Mouse (Mus musculus): Measurements from ENCODE around the gene Trim54.

Trim54 gene

DNA sequence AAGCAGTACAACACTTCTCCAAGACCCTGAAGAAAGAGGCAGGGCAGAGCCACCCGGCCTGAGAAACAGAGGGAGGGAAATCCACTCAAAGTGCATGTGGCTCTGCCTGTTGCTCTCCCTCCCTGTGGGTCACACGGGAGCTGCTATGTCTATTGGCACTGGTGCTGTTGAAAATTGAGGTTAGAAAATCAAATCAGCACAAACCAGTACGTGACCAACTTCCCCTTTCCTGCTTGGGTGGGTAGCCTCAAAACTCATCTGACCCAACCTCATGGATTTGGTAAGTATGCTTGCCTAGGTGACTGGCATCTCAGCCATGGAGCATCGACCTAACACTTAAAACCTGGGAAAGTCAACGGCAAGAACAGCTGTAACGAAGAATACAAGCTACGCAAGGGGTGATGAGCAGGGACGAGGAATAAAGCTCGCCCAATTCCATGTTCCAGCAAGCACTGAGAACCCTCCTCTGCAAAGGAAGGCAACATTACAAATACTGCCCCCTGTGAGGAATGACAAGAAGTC, 10.6 kb upstream of the Trim54 start, which contains the start of gene Dnajc5g:
TSS of gene Dnajc5g (plus strand) at position 472 of the 522 bp plus-strand sequence.
- in situ Hi-C loops (cut with MboI, MseI): no loop called here

DNA sequence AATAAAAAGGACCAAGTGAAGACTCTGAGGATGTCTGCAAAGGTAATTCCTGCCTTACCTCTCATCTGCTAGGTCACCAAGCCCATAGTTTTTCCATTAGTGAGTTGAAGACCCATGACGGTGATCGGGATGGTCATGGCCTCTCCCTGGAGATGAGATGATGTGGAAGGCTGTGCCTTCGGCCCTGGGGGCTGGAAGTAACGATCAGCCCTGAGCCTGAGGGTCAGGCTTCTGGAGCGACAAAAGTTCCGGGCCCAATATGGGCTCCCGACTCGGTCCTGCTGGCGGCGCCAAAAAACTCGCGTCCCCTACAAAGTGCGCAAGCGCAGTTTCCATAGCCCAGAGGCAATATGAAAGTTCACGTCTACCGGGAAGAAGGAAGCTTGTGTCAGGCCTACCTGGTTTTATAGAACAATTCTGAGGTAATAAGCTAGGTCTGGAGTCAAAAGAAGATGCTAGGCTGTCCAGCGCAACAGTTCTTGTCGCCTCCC, 8.5 kb upstream of the Trim54 start, which contains the start of gene Slc30a3:
TSS of gene Slc30a3 (minus strand) at position 238 of the 491 bp plus-strand sequence.
- in situ Hi-C loops (cut with MboI, MseI): no loop called here

DNA sequence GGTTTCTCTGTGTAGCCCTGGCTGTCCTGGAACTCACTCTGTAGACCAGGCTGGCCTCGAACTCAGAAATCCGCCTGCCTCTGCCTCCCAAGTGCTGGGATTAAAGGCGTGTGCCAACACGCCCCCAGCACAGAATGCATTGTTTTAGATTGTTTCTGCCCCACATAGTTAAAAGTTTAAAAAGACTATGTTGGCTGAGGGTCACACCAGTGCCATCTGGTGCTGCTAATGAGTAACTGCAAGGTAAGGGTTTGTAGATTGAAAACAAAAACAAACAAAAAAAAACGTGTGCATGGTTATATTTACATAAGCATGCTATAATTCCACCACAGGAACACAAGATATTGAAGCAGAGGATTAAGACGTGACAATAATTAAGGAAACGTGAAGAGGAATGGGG, 5.7 kb upstream of the Trim54 start:
- in situ Hi-C loops (cut with MboI, MseI): no loop called here

DNA sequence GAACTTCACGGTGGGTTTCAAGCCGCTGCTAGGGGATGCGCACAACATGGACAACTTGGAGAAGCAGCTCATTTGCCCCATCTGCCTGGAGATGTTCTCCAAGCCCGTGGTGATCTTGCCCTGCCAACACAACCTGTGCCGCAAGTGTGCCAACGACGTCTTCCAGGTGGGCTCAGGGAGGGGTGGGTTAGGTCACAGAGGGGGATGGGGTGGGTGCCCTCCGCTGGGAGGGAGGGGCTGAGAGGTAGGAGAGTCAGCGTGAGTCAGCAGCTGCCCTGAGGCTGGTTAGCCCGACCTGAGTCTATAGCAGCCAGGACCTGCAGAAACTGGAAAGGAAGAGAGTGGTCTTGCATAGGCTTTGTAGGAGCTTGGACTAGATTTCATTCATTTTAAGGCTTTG, 400 bp downstream of the Trim54 start:
- in situ Hi-C loops (cut with MboI, MseI): no loop called here

DNA sequence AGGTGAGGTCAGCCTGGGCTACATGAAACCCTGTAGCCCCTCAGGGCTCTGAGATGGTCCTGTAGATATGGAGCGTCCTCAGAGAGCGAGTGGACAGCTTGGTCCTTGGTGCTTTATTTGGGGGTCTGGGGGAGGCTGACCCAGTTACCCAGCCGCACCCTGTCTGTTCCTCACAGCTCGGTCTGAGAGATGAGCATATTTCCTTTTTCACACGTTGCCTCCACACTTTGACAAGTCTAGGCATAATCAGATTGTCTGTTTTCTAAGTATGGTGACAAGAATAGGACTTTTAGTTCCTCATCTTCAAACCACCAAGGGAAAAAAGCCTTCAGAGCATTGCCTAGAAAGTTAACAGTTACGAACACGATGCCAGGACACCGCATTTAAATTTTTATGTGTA, 4.6 kb downstream of the Trim54 start:
- in situ Hi-C loops (cut with MboI, MseI): no loop called here

DNA sequence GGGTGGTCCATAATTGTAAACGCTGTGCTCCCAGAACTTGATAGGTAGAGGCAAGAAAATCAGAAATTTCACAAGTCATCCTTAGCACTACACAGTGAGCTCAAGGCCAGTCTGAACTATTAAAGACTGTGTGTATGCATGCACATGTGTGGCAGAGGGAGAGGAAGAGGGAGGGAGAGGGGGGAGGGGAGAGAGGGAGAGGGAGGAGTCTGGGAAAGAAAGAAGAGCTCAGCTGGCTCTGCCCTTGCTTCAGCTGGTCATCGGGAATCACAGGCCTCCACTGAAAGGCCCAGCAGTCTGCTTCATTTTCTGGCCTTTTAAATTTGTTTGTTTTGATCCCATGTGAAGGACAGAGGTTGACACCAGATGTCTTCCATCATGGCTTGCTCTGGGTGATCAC, 7.0 kb downstream of the Trim54 start:
- in situ Hi-C loops (cut with MboI, MseI): no loop called here

DNA sequence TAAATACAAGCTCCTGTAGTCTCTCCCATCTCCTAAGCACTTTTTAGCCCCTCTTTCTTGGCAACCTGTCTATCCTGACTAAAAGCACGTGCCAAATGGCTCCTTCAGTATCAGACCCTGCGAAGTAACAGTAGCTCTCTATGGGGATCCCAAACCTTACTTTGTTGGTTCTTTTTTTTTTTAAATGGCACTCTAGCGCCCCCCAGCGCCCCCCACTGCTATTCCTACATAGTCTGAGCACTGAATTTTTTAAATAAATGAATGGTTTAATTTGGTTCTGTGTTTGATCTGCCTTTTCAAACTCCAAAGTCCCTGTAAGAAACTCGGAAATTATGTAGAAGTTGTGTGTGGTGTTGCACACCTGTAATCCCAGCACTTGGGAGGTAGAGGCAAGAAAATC, 9.5 kb downstream of the Trim54 start:
- in situ Hi-C loops (cut with MboI, MseI): no loop called here

DNA sequence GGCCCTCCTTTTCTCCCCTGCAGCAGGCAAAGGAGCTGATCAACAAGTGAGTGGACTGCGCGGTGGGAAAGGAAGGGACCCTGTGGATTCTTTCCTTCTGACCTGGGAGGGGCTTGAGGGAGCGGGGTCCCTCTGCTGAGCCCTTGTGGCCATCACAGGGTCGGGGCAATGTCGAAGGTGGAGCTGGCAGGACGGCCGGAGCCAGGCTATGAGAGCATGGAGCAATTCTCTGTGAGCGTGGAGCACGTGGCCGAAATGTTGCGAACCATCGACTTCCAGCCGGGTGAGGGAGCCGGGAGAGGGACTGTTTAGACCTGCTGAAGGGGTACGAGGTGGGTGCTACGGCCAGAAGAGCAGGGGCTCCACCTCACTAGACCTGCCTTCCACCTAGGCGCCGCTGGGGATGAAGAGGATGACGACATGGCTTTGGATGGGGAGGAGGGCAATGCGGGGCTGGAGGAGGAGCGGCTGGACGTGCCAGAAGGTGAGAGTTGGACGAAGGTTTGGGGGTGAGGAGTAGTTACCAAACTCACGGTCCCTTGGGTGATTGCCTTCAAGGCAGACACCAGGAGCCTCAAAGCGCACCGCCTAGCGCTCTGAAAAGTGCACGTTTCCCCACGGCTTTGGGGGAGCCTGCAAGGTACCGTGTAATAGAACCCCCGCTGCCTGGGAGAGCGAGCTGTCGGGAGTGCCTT, 20.4 kb downstream of the Trim54 start:
- in situ Hi-C loops (cut with MboI, MseI): no loop called here

DNA sequence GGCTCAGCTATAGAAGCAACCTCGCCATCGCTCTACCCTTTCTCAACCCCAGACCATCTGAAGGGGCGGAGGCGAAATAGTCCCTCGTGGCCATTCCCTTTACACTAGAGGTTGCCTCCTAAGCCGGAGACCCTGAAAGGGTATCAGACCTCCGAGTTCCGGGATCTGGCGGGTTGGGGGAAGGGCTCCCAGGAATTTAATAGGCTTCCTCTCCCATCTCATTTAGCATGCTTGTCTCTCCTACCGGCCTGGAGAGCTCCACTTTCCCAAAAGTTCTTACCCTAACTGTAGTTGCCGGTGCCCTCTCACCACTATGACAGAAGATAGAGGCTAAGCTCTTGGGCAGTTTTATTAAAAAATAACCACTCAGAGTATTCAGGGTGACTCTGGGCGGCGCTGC, 21.1 kb downstream of the Trim54 start:
- in situ Hi-C loops (cut with MboI, MseI): no loop called here

DNA sequence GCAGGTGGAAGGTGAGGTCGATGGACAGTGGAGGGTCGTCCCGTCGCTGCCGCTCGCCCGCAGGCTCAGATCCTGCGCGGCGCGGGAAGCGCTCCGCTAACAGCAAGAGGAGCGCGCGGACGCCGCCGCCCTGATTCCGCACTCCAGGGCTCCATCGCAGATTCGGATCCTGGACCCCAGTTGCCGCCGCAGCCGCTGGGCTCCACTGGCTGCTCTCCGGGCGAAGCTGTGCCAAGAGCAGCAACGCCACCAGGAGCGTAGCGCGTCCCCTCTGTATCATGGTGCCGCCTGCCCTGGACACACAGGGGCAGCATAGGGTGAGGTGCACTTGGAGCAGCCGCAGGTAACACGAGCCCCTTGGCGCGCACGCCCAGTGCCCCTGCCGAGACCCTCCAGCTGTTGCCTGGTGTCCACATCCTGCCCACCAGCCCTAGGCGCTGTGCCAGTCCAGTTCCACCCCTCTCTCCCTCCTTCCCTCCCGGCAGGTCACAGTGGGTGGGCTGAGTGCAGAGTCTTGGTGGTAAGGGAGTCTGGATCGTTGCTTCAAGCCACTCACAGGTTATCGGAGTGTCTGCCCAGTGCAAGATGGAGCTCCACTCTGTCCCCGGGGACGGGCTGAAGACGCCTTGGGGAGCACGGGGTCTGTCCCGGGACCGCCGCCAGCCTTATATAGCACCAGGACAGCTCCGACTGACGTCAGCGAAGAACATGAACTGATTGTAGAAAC, 21.9 kb downstream of the Trim54 start, which contains the start of gene Ucn:
TSS of gene Ucn (minus strand) at position 589 of the 727 bp plus-strand sequence.
- in situ Hi-C loops (cut with MboI, MseI): no loop called here

DNA sequence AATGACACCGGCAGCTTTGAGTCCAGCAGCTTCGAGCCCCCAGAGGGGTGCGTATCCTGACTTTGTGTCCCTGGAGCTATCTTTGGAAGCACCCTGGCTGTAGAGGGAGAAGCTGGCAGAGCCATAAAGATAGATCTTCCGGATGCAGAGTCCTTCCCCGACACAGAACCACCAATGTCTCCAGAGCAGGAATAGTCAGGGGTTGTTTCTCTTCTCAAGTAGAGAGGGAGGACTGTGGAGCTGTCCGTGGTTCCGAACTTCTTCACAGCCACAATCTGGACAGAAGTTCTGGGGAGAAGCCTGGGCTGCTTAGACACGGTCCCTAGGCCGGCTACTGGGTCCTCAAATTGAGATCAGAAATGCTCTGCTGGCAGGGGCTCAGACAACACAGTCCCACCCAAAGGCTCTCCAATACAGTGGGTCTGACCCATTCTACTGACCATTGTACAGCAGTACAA, 22.5 kb downstream of the Trim54 start:
- in situ Hi-C loops (cut with MboI, MseI): no loop called here

DNA sequence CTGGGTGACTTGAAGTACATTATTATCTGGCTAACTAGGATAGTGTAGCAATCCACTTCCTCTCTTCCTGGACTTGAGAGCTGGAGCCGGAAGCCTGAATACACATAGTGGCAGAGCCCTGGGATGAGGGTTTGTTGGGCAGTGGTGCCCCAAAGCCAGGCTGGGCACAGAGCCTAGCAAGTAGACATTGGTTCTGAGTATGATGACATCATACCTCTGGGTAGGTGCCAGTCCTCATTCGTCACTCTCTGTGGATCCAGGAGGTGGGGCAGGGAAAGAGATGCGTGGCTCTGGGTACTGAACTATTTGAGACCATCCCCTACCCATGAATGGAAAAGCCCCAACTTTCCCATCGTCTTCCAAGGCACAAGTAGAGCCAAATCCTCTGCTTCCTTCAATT, 33.3 kb downstream of the Trim54 start:
- in situ Hi-C loops (cut with MboI, MseI): loop anchor here (5.0 kb wide), 1 partner anchor 62 kb away; no protein-coding TSS in a partner anchor

DNA sequence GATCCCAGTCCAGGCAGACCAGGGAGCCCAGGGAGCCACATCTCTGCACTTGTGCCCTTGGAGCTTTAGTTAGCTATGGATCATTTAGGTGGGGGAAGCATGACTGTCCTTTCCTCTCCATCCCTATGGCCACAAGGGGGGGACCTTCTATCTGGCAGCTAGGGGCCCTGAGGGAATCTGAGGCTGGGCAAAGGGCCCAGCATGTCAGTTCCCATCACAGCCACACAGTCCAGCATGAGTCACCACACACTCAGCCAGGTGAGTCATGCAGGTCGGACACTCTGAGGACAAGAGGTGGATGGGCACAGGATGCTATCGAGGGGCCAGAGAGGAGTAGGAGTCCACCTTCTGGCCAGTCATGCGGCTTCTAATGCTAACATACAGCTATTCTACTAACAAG, 35.2 kb downstream of the Trim54 start:
- in situ Hi-C loops (cut with MboI, MseI): no loop called here

DNA sequence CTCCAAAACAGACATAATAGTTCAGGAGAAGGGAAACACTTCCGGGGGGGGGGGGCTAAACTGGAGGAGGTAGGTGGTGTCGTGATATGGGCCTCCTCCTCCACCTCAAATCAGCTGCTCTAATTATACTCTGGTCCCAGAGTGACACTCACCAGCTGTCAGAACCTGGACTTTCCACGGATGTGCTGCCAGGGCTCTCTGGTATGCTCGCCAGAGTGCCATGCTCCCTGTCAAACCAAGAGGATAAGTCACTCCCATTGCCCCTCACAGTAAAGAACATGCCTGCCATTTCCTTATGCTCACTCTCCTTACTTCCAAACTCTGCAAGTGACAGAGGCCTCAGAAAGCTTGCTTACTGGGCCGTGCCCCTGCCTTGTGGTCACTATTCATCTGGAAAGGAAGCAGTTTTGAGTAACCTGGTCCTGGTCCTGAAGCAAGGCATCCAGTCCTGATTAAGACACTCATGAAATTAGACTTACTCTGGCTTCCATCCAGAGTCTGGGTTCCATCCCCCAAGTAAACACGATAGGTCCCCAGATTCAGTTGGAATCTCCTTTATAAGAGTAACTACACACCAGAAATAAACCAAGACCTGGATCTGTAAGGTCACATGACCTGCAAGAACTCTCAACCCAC, 37.1 kb downstream of the Trim54 start:
- in situ Hi-C loops (cut with MboI, MseI): no loop called here

DNA sequence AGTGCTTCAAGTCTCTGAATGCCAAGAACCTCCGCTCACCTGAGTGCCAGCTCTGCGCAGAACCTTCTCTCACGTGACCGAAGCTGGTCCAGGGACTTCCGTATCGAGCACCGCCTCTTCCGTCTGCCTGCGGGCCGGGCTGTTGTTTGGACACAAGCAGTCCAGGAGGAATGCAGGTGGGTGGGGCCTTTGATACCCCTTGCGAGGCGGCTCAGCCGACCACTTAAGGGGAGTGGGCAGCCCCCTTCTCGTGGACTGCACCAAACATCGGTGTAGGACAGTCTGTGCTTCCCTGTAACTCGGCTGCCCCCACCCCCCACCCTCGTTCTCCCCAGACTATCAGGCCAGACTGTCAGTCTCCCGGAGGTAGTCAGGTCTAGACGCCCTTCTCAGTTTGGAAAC, 37.6 kb downstream of the Trim54 start, which contains the start of gene Mpv17:
TSS of gene Mpv17 (minus strand) at position 100 of the 402 bp plus-strand sequence.
- in situ Hi-C loops (cut with MboI, MseI): no loop called here

DNA sequence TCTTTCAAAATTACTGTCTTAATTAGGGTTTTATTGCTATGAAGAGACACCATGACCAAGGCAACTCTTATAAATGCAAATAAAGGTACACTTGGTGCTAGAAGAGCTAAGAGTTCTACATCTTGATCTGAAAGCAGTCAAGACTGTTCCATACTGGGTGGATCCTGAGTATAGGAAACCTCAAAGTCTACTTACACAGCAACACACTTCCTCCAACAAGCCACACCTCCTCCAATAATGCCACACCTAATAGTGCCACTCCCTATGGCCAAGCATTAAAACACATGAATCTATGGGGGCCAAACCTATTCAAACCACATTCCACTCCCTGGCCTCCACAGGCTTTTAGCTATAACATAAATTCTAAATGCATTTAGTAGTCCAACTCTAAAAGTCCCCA, 46.0 kb downstream of the Trim54 start:
- in situ Hi-C loops (cut with MboI, MseI): no loop called here

DNA sequence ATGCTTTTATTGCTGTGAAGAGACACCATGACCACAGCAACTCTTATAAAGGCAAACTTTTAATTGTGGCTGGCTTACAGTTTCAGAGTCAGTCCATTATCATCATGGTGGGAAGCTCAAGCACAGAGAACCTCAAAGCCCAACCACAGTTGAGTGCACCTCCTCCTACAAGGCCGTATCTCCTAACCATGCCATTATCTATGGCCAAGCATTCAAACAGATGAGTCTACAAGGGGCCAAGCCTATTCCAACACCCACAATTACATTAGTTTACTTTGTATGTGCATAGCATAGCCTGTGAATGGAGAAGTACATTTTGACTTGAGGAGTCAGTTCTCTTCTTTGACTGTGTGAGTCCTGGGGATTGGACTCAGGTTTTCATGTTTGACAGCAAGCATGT, 48.4 kb downstream of the Trim54 start:
- in situ Hi-C loops (cut with MboI, MseI): no loop called here

DNA sequence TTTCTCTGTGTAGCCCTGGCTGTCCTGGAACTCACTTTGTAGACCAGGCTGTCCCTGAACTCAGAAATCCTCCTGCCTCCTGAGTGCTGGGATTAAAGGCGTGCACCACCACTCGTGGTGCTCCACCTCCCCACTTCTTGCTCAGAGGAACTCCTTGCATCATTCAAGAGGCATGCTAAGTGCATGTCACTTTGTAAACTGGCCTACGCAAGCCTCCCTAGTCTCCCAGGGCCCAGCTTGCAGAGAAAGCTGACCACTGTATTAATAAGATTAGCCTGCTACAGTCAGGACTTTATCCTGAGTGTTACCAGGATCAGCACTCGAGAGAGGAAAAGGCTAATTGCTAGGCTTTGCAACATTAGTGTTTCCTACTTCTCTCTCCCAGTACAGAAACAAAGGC, 52.1 kb downstream of the Trim54 start:
- in situ Hi-C loops (cut with MboI, MseI): no loop called here

DNA sequence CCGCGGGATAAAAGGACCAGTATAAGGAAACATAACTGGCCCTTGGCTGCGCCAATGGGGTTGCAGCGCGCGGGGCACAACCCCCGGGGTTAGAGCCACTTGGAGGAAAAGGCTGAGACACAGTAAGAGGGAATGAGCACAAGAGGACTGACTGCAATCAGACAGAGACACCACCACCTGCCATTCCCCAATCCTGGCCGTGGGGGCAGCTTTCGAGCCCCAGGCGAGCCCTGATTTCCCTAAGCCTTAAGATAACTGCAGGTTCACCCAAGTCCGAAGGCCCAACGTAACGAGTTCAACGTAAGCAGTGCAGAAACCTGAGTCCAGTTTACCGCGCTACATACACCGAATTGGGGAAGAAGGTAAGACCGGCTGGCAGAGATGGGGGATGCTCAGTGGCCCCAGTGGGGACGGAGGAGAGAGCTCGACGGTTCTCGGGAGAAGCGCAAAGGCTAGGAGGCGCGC, 62.8 kb downstream of the Trim54 start:
- in situ Hi-C loops (cut with MboI, MseI): loop anchor here (10.0 kb wide), 1 partner anchor 125 kb away; the partner anchor contains the start of gene Cad

DNA sequence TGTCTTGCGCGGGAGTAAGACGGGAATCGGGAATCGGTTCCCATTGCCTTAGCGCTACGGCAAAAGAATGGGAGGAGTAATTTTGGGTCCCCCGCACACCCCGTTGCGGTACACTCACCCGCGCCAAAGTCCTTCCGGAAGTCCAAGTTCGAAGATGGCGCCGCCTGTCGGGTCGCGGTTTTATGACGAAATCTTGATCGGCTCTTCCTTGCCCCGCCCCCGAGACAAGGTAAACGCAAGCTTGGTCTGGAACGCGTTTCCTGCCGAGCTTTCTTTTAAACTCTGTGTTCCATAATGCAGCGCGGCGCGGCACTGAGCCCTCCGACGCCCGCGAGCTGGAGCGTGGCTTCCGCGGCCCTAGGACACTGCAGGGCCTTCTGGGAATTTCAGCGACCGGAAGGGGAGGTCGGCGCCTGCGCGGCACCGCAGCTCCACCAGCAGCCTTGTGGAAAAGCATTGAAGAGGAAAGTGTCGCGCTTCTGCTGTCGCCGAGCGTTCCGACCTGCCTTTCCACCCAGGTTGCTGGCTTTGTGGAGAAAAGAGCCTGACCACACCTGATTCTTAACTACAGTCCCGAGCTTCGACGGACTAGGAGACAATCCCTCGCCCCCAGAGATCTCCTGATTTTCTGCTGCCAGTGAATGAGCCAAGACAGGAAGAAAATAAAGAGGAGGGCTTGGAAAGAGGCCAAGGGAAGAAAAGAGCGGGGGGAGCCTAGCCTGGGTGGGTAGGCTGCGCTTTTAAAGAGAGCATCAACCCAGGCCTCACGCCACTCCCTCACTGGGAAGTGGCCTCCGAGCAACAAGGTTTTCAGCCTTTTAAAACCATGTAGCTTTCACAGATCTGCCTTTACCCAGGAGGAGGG, 63.5 kb downstream of the Trim54 start, which contains the start of the genes Gm29609 and Gtf3c2:
TSS of gene Gm29609 (minus strand) at position 146 of the 865 bp plus-strand sequence.
TSS of gene Gtf3c2 (minus strand) at position 379 of the 865 bp plus-strand sequence.
- in situ Hi-C loops (cut with MboI, MseI): loop anchor here (10.0 kb wide), 2 partner anchors 125 to 345 kb away; partner anchors contain the start of genes Cad, Slc4a1ap and Supt7l
